Mouse (Mus musculus): ENCODE measurements around the gene Zcchc14. TPM values are rescaled to one million over a fixed set of nuclear protein-coding genes. Genes with fewer than 3 reads are reported as not detected.

The Zcchc14 gene
- polyA plus RNA-seq, 1 experiment from 2014 or later = 16.9 TPM

- H3K36me3 ChIP-seq (replicated peaks) = peaks cover 26% of the 10 kb centered on the region
- no peaks in the 10 kb centered on the region for H3K27me3 ChIP-seq (ENCODE audit: poor library complexity, severe bottlenecking)
- H3K9me3 ChIP-seq = no peaks in the 10 kb centered on the region
- H3K4me1 ChIP-seq = peaks cover 18% of the 10 kb centered on the region; the same call in 1 of the 2 replicates
- H3K27ac ChIP-seq = no peak overlapping the region
- 88% methylated on average over 6 of the region's 6 CpGs for WGBS
- no peak overlapping the region for H3K4me3 ChIP-seq
- DNase-seq (ENCODE audit: extremely low spot score, low spot score) = no peak
Observed at GRCm38 (mm10) chr8:121568321-121568720, 84.4 kb downstream of the Zcchc14 start.

- peaks cover 22% of the 10 kb centered on the region; the same call in 1 of the 2 replicates for H3K4me1 ChIP-seq
- H3K36me3 ChIP-seq (replicated peaks) = peaks cover 42% of the 10 kb centered on the region
- H3K4me3 ChIP-seq = no peak overlapping the region
- 88% methylated on average over 6 of the region's 6 CpGs for WGBS
- no peaks in the 10 kb centered on the region for H3K9me3 ChIP-seq
- no peak overlapping the region for H3K27ac ChIP-seq
- DNase-seq (ENCODE audit: extremely low spot score, low spot score) = no peak
- no peaks in the 10 kb centered on the region for H3K27me3 ChIP-seq (ENCODE audit: poor library complexity, severe bottlenecking)
Observed at GRCm38 (mm10) chr8:121563701-121564100, 89.0 kb downstream of the Zcchc14 start.

- H3K9me3 ChIP-seq = no peaks in the 10 kb centered on the region
- H3K27ac ChIP-seq = peak overlapping the region; percentile 13; the same call in 1 of the 2 replicates
Observed at GRCm38 (mm10) chr8:121562941-121563351, 89.8 kb downstream of the Zcchc14 start.

GRCm38 (mm10) chr8:121561636-121562345, 90.9 kb downstream of the Zcchc14 start:
- H3K4me1 ChIP-seq = peaks cover 15% of the 10 kb centered on the region; the same call in 1 of the 2 replicates
- peaks cover 54% of the 10 kb centered on the region for H3K36me3 ChIP-seq (replicated peaks)
- 93% methylated on average over 16 of the region's 16 CpGs for WGBS
- H3K9me3 ChIP-seq = no peaks in the 10 kb centered on the region
- no peak overlapping the region for H3K4me3 ChIP-seq
- DNase-seq (ENCODE audit: extremely low spot score, low spot score) = no peak
- no peak overlapping the region for H3K27ac ChIP-seq
- H3K27me3 ChIP-seq (ENCODE audit: poor library complexity, severe bottlenecking) = no peaks in the 10 kb centered on the region

More at GRCm38 (mm10) chr8:121562941-121563351, 89.8 kb downstream of the Zcchc14 start:
- H3K27me3 ChIP-seq (ENCODE audit: poor library complexity, severe bottlenecking) = no peaks in the 10 kb centered on the region
- peaks cover 15% of the 10 kb centered on the region; the same call in 1 of the 2 replicates for H3K4me1 ChIP-seq
- peaks cover 50% of the 10 kb centered on the region for H3K36me3 ChIP-seq (replicated peaks)
- 87% methylated on average over 9 of the region's 9 CpGs for whole genome bisulfite sequencing
- DNase-seq (ENCODE audit: extremely low spot score, low spot score) = no peak
- no peak overlapping the region for H3K4me3 ChIP-seq

GRCm38 (mm10) chr8:121560432-121561100, 92.1 kb downstream of the Zcchc14 start:
- Histone ChIP-seq H3K9me3 (no peaks in the 10 kb centered on the region), H3K27ac (no peak overlapping the region), H3K27me3 (ENCODE audit: poor library complexity, severe bottlenecking) (no peaks in the 10 kb centered on the region), H3K36me3 (replicated peaks) (peaks cover 56% of the 10 kb centered on the region), H3K4me1 (peaks cover 15% of the 10 kb centered on the region; the same call in 1 of the 2 replicates), H3K4me3 (no peak overlapping the region)
- DNase-seq (ENCODE audit: extremely low spot score, low spot score) = no peak
- WGBS = 96% methylated on average over 7 of the region's 7 CpGs

- no peaks in the 10 kb centered on the region for H3K9me3 ChIP-seq
- no peak for DNase-seq (ENCODE audit: extremely low spot score, low spot score)
- no peaks in the 10 kb centered on the region for H3K27me3 ChIP-seq (ENCODE audit: poor library complexity, severe bottlenecking)
- 92% methylated on average over 12 of the region's 12 CpGs for WGBS
- peaks cover 15% of the 10 kb centered on the region; the same call in 1 of the 2 replicates for H3K4me1 ChIP-seq
- no peak overlapping the region for H3K27ac ChIP-seq
- peaks cover 59% of the 10 kb centered on the region for H3K36me3 ChIP-seq (replicated peaks)
- H3K4me3 ChIP-seq = no peak overlapping the region
Observed at GRCm38 (mm10) chr8:121559801-121560200, 92.9 kb downstream of the Zcchc14 start.

- H3K4me3 ChIP-seq = no peak overlapping the region
- no peaks in the 10 kb centered on the region for H3K9me3 ChIP-seq
- WGBS = 91% methylated on average over 16 of the region's 16 CpGs
- H3K27ac ChIP-seq = no peak overlapping the region
- DNase-seq (ENCODE audit: extremely low spot score, low spot score) = no peak
- peaks cover 12% of the 10 kb centered on the region; the same call in 1 of the 2 replicates for H3K4me1 ChIP-seq
- no peaks in the 10 kb centered on the region for H3K27me3 ChIP-seq (ENCODE audit: poor library complexity, severe bottlenecking)
- peaks cover 67% of the 10 kb centered on the region for H3K36me3 ChIP-seq (replicated peaks)
Observed at GRCm38 (mm10) chr8:121558538-121558937, 94.2 kb downstream of the Zcchc14 start.

GRCm38 (mm10) chr8:121557746-121558145, 95.0 kb downstream of the Zcchc14 start:
- Histone ChIP-seq H3K27me3 (ENCODE audit: poor library complexity, severe bottlenecking) (no peaks in the 10 kb centered on the region), H3K4me1 (0 out of 2 replicates have a peak, but pooled peaks cover 4% of the 10 kb centered on the region), H3K27ac (no peak overlapping the region), H3K36me3 (replicated peaks) (peaks cover 75% of the 10 kb centered on the region), H3K4me3 (no peak overlapping the region), H3K9me3 (no peaks in the 10 kb centered on the region)
- 91% methylated on average over 11 of the region's 11 CpGs for WGBS
- DNase-seq (ENCODE audit: extremely low spot score, low spot score) = no peak

GRCm38 (mm10) chr8:121553831-121554475, 98.7 kb downstream of the Zcchc14 start:
- 96% methylated on average over 32 of the region's 32 CpGs for WGBS
- DNase-seq (ENCODE audit: extremely low spot score, low spot score) = no peak
- Histone ChIP-seq H3K9me3 (no peaks in the 10 kb centered on the region), H3K4me1 (peaks cover 4% of the 10 kb centered on the region; the same call in 1 of the 2 replicates), H3K36me3 (replicated peaks) (peaks cover 86% of the 10 kb centered on the region), H3K27me3 (ENCODE audit: poor library complexity, severe bottlenecking) (no peaks in the 10 kb centered on the region), H3K27ac (no peak overlapping the region), H3K4me3 (no peak overlapping the region)

GRCm38 (mm10) chr8:121552506-121552905, 100.2 kb downstream of the Zcchc14 start:
- DNase-seq (ENCODE audit: extremely low spot score, low spot score) = no peak
- Histone ChIP-seq H3K27me3 (ENCODE audit: poor library complexity, severe bottlenecking) (no peaks in the 10 kb centered on the region), H3K36me3 (replicated peaks) (peaks cover 72% of the 10 kb centered on the region), H3K9me3 (no peaks in the 10 kb centered on the region), H3K27ac (no peak overlapping the region), H3K4me1 (peaks cover 4% of the 10 kb centered on the region; the same call in 1 of the 2 replicates), H3K4me3 (no peak overlapping the region)
- 97% methylated on average over 9 of the region's 9 CpGs for WGBS

GRCm38 (mm10) chr8:121551065-121551985, 101.4 kb downstream of the Zcchc14 start:
- no peaks in the 10 kb centered on the region for H3K27me3 ChIP-seq (ENCODE audit: poor library complexity, severe bottlenecking)
- 73% methylated on average over 24 of the region's 24 CpGs for WGBS
- H3K27ac ChIP-seq = no peak overlapping the region
- H3K4me1 ChIP-seq = peaks cover 4% of the 10 kb centered on the region; the same call in 1 of the 2 replicates
- no peaks in the 10 kb centered on the region for H3K9me3 ChIP-seq
- DNase-seq (ENCODE audit: extremely low spot score, low spot score) = no peak
- H3K36me3 ChIP-seq (replicated peaks) = peaks cover 67% of the 10 kb centered on the region
- H3K4me3 ChIP-seq = no peak overlapping the region

- H3K4me1 ChIP-seq = peaks cover 4% of the 10 kb centered on the region; the same call in 1 of the 2 replicates
- no peaks in the 10 kb centered on the region for H3K9me3 ChIP-seq
- H3K27ac ChIP-seq = no peak overlapping the region
- no peak overlapping the region for H3K4me3 ChIP-seq
- H3K27me3 ChIP-seq (ENCODE audit: poor library complexity, severe bottlenecking) = no peaks in the 10 kb centered on the region
- WGBS = 93% methylated on average over 6 of the region's 6 CpGs
- no peak for DNase-seq (ENCODE audit: extremely low spot score, low spot score)
- peaks cover 57% of the 10 kb centered on the region for H3K36me3 ChIP-seq (replicated peaks)
Observed at GRCm38 (mm10) chr8:121550056-121550455, 102.6 kb downstream of the Zcchc14 start.
